Mouse (Mus musculus) ES-E14 (cell line): ENCODE measurements around the gene Fntb.

Experiments
- MAFK ChIP-seq: IDR thresholded peaks from 2 replicates; pipeline ENCODE4 v1.6.1; 2014; ENCODE audit warnings: mild to moderate bottlenecking, low read depth, low read length, inconsistent platforms; ENCODE audit not compliant: insufficient read depth
- ZC3H11A ChIP-seq: IDR thresholded peaks from 2 replicates; pipeline ENCODE4 v1.6.1; 2012; ENCODE audit warnings: low read depth, mild to moderate bottlenecking, inconsistent platforms, low read length, borderline replicate concordance
- ZNF384 ChIP-seq: IDR thresholded peaks from 2 replicates; pipeline ENCODE4 v1.6.1; 2012; ENCODE audit warnings: low read depth, low read length, inconsistent platforms

DNA sequence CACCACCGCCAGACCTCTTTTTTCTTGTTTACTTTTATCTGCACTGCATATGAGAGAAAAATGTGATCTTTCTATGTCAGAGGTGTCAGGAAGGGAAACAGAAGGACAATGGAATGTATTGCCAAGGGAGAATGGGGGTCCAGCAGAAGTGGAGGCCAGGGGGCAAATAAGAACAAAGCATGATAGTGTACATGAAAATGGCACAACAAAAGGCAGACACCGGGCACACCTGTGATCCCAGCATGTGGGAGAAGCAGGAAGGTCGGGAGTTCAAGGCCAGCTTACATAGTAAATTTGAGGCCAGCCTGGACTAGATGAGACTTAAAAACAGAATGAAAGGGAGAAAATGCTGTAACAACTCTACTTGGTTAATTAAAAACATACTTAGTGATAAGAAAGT is 153.5 kb downstream of the Fntb start:
- no peak for TF ChIP-seq MAFK
- TF ChIP-seq ZC3H11A = no peak
- no peak for TF ChIP-seq ZNF384
